Mouse (Mus musculus): Measurements from ENCODE around the gene Emx2.

Gene Emx2

DNA sequence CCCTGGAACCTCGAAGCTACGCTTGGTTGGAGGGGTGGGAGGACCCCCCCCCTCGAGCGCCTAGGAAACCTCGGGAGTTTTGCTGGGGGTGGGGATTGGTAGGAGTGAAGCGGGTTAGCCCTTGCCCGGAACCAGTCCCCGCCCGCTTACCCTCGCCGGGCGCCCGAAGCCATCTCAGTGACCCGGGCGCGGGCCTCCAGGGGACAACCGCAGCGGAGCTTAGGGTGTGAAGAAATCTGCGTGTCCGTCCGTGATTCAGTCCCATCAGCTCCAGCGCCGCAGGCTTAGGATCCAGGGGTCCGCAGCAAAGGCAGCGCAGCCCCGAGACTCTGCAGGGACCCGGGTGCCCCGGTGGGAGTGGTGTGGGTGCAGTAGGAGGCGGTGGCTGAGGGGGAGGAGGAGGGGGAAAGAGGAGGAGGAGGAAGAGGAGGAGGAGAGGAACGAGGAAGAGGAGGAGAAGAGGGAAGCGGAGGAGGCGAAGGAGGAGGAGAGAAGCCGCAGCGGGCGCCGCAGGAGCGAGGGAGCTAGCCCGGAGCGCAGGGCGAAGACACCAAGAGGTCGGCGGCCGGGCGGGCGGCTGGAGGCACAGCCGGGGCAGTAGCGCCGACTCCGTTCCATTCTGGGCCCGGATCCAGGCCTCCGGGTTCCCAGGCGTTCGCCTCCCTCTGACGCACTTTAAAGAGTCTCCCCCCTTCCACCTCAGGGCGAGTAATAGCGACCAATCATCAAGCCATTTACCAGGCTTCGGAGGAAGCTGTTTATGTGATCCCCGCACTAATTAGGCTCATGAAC is at the start of gene Emx2:
Gene Emx2 (plus strand): TSS at position 422 of the 792 bp plus-strand sequence.
- DNase-seq: no peak

DNA sequence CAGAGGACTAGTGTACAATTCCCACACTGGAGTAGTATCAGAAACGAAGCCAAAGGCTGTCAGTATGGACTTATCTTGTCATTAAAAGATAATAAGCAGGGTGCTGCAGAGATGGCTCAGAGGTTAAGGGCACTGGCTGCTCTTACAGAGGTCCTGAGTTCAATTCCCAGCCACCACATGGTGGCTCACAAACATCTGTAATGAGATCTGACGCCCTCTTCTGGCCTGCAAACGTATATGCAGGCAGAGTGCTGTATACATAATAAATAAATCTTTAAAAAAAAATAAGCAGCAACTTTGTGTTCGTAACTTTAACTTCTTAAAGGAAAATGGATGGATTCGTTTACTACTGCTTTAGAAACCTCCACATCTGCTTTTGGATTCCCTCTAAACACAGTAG is 44.0 kb upstream of the Emx2 start:
- DNase-seq: no peak

DNA sequence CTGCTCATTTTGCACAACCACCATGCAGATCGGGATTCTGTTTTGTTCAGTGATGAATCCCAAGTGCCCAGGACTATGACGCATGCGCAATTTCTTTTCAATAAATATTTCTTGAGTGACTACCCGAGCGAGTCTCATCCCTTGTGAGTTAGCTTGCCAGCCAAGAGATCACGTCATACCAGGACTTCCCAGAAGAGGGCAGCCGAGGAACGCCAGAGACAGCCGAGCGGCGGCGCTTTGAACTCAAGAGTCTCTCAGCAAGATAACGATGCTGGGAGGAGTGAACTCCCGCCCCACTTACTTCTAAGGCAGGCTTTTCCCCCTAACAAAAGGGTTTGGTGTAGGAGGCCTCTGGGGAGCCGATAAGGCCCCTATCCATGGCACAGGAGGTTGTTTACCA is 40.1 kb upstream of the Emx2 start:
- DNase-seq: peak; percentile 80 to 81

DNA sequence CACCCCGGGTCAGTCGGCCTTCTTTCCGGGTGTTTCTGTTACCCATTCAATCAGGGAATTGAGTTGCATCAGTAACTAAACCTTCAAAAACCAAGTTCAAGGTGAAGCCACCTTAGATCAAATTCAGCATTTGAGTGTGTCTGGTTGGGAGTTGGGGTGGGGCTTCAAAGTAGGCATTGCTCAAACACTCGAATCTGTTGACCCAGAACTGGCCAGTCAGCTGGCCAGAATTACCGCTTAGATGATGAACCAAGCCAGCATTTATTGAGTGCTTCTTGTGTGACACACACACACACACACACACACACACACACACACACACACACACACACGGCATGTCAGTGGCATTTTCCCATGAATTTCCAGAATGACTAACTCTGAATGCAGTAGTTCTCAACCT is 39.5 kb upstream of the Emx2 start:
- DNase-seq: peak; percentile 5 to 29

DNA sequence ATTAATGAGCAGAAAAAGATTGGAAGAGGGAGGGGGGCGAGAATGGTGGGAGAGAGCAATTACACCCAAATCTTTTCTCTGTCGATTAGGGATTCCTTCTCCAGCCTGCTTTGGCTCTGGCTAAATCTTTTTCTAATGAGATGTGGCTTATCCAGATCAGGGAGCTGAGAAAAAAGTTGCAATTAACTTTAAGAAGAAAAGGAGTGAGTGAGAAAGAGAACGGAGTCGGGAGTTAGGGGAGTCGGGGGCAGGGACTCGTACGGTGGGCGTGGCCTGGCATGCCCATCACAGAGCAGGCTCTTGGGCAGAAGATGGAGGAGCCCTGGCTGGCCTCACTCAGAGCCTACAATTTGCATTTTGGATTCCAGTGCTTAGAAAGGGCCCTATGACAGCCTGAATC is 35.8 kb upstream of the Emx2 start:
- no peak for DNase-seq

DNA sequence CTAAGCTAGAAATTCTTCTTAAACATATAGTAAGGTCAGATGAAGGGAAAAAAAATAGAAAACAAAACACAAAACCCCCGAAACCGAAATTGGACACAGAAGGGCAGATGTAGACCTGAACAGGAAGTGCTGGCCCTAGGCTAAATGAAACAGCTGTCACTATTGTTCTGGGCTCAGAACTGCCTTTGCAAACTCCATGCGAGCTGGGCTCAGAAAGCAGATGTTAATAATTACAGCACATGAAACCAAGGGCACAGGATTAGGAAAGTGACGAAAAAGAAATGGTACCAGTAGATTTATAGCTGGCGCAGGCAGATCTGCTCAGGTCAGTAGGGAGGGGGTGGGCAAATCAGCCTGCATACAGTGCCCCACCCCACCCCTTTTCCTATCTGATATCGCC is 34.5 kb upstream of the Emx2 start:
- DNase-seq: no peak

DNA sequence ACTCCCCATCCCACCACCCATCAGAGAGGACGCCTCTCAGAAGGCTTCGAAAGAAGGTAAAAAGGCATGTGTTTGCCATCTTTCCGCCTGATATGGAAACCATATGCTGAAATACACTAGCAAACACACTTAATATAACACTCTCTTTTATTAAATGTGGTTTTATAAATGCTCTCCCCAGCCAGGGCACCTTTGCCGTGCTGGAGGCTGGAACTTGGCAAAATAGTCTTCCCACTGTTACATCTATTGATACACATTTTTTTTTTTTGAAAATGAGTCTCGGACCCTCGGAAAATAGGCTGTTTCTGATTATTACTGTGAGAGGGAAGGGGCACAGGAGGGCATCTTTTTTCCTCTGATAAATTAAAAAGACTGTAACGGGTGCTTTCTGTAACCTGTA is 33.2 kb upstream of the Emx2 start:
- no peak for DNase-seq

DNA sequence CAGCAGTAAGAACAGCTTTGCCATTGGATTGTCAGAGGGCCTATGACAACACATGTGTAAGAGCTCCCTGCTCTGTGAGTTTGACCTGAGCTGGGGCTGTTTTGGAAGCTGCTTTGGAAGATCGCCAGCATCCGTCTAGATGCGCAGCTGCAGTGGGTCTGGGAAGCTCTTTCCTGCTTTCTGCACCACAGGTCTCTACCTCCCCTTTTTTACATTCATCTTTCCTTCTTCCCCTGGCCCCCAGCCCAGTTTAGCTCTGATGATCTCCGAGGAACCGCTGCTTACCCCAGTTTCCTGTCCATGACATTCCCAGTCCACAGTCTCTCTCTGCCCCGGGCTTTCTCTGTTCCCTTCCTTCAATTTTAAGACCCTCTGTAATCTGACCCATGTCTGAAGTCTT is 25.9 kb upstream of the Emx2 start:
- DNase-seq: no peak

DNA sequence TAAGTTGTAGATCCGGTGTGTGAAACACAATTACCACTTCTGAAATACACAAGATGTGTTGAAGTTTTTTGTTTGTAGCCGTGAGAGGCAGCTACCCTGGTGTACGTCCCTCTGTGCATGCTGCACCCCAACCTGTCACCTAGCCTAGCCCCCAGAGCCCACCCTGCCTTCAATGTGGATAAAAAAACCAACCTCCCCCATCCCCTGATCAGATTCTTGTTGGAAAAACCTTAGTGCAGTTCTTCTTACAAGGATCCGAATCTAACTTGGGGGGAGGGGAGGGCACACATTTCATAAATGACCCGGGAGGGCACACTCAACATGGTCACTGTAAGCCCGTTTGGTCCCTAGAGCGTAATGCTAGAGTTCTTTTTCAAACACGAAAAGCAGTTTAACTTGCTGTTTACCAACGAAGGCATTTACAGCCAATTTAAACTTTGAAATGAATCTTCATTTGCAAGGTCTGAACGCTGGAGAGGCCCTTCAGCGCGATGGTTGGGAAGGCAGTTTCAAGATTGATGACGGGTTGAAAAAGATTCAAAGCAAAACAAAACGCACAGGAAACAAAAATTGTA is 7.5 kb upstream of the Emx2 start:
- DNase-seq: no peak

DNA sequence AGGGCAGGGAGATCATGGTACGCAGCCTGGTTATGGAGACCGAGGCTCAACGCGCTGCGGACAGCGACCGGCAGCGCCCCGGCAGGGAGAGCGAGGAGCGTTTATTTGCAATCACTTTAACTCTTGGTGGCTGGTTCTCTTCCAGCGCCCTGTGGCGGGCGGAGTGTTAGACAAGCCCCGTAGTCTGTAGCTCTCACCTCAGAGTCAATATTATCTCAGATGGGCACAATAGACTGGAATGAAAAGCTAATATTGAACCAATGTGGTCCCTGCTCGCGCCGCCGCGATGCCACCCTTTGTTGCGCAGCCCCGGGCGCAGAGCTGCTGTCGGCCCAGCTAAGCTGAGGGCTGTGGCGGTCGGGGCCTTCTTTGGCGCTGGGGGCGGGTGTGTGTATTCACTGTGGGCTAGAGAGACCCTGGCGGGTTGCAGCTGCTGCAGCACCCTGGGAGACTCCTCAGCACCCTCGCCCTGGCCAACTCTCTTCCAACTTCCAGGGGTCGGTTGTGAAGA is 6.7 kb upstream of the Emx2 start:
- DNase-seq: no peak

DNA sequence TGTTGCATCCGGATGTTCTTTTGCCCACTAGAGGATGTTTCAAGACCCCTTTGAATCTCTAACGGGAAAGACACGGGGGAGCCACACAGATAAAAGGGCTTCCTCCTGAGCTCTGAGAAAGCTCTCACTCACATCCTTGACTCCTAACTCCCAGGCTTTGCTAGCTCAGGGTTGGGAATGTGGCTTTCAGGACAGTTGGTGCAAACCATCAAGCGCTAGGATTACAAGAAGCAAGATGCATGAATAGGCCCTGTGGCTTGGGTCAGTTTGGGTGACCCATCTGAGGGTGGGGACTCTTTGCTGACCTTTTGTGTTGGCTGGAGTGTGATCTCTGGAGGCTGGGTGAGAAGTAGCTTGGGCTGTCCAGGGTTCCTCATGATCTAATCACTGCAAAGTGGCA is 5.9 kb upstream of the Emx2 start:
- no peak for DNase-seq

DNA sequence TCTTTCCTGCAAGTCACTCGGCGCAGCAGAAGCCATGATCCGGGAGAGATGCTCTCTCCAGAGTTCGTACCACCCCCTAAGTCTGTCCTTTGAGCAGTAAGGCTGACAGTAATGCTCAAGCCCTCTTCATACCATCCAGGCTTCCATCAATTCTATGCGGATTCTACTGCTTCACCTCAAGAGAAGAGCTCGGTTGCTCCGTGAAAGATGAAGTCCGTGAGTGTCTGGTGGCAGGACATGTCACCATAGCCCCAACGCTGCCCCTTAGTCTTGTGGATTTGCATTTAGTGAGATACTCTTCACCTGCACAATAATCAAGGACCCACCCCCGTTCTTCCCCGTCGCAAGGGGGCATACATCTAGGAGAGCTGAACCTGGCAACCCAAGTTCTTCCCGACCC is 4.6 kb upstream of the Emx2 start:
- no peak for DNase-seq

DNA sequence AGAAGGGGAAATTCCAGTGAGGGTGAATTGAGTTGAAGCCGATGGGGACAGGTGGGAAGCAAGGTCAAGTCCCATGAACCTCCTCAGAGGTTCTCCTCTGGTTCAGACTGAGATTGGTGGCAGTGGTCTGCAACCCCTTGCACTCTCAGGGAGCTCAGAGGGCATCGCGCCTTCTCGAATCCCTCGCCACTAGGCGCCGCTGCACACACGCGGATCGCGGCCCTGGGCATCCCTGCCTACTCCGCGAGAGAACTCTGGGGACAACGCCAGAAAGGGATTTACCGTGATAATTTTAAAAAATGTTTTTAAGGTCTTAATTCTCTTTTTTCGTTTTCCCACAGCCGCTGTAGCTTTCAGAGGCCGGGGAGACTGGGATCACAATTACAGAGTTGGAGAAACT is 4.0 kb upstream of the Emx2 start:
- DNase-seq: peak; percentile 38 to 58

DNA sequence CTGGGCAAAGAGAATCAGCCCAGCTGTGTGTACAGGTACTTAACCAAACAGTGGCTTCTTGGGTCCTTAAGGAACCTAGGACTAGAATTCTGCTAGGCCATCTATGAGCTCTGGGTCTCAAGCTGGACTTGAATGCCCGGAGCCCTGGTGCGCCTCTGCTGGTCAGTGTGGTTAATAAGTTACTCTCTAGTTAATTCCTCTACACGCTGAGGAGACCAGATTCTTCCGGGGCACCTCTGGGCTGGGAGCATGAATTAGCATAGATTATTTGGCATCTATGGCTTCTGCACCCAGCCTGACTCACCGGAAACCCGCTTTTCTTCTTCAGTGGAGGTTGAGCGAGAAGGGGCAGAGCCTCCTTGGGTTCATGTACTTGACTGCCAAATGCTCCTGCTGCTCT is 2.5 kb upstream of the Emx2 start:
- no peak for DNase-seq

DNA sequence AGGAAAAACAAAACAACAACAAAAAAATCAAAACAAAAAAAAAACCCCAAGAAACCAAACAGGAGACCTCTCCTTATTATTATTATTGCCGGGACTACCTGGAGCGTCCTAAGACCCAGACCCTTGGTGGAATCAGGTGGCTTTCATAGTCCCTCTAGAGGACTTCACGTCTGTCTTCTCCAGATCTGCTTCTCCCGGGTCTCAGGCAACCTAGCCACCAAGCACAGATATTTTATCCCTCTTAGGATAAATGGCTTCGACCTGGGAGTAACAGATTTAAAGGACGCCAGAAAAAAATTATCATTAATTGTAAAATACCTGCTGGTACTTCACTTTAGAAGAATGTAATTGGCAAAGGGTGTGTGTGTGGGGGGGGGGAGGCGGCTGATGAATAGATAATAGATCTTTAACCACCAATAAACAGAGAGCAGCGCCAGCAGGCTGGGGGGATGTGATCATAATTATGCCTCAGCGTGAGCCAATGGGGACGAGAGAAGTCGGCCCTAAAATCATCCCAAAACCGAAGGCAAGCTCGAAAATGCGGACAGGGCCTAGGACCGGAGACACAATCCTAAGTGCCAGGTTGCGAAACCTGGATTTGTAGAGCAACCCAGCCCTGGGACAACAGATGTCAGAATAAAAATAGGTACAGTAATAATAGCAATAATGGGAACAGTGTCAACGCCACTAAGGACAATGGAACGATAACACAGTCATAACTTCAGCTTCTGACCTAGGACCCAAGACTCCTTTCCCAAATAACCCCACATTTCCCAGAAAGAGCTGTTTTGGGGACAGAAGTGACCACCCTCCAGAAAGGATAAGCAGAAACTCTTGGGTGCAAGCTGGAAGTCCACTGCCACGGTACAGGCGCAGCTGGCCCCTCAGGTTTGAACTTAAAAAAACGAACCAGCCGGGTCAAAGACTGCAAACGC is 894 bp upstream of the Emx2 start:
- no peak for DNase-seq

DNA sequence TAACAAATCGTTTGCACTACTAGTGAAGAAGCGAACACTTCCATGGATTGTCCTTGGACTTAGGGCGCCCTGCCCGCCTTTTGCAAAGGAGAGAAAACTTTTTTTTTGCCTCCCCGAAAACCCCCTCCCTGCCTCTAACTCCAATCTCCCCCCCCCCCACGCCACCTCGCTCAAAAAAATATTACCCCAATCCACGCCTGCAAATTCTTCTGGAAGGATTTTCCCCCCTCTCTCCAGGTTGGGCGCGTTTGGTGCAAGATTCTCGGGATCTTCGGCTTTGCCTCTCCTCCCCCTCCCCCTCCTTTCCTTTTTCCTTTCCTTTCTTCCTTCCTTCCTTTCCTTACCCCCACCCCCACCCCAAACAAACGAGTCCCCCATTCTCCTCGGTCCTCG is 567 bp downstream of the Emx2 start:
- DNase-seq: no peak

DNA sequence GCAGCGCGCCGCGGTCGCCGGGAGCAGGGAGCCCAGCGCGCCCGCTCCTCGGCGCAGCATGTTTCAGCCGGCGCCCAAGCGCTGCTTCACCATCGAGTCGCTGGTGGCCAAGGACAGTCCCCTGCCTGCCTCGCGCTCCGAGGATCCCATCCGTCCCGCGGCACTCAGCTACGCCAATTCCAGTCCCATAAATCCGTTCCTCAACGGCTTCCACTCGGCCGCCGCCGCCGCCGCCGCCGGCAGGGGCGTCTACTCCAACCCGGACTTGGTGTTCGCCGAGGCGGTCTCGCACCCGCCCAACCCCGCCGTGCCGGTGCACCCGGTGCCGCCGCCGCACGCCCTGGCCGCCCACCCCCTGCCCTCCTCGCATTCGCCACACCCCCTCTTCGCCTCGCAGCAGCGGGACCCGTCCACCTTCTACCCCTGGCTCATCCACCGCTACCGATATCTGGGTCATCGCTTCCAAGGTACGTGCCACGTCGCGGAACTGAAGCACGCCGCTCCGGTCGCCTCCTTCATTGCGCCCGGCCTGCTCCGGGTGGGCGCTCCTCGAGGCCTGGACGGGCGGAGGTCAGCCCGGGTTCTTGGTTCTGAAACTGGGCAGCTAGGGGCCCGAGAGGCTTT is 1.1 kb downstream of the Emx2 start:
- DNase-seq: no peak

DNA sequence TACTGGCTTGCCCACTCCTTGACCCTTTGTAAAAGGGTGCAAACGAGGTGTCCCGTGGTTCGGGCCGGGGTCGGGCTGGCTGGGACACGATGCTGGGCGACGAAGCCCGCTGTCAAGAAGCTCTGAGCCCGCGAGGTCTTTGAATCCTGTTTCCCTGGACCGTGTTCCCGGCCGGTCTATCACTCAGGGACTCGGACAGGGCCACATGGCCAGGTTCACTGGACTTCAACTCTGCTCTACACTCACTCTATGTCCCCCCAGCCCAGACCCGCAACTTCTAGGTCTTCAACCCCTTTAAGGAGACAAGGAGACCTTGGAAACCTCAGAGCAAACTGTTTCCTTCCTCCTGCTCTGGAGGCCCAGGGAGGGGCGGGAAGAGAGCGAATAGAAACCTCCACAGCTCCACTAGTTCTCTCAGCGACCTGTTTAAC is 1.7 kb downstream of the Emx2 start:
- no peak for DNase-seq

DNA sequence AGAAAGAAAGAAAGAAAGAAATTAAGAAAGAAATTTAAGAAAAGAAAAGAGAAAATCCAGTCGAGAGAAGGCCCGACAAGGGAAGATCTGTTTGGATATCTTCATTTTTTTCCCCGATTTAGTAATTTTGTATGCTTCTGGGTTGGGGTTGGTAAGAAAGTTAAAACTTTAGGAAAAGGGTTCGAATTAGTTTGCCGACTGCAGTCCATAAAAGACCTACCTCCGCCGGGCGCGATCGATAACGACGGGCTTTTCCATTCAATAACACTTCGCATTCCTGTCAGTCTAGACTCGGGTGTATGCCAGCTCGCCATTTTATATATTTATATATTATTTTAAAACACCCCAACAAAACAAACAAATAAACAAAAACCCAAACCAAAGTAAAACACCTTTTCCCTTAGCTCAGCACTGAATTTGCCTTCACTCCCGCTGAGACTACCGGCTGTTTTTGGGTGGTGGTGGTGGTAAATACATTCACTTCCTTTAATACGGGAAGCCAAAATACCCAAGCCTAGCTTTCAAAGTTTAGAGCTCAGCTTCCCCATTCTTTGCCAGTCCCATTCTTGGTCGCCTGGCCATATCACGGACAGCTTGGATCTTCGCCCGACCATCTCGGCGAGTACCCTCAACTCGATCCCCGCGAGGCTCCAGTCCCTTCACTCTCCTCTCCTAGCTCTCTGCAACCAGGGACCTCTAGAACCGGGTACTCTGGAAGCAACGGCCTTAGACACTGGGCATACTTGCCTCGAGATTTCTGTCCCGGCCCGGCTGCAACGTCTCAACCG is 2.4 kb downstream of the Emx2 start:
- DNase-seq: no peak

DNA sequence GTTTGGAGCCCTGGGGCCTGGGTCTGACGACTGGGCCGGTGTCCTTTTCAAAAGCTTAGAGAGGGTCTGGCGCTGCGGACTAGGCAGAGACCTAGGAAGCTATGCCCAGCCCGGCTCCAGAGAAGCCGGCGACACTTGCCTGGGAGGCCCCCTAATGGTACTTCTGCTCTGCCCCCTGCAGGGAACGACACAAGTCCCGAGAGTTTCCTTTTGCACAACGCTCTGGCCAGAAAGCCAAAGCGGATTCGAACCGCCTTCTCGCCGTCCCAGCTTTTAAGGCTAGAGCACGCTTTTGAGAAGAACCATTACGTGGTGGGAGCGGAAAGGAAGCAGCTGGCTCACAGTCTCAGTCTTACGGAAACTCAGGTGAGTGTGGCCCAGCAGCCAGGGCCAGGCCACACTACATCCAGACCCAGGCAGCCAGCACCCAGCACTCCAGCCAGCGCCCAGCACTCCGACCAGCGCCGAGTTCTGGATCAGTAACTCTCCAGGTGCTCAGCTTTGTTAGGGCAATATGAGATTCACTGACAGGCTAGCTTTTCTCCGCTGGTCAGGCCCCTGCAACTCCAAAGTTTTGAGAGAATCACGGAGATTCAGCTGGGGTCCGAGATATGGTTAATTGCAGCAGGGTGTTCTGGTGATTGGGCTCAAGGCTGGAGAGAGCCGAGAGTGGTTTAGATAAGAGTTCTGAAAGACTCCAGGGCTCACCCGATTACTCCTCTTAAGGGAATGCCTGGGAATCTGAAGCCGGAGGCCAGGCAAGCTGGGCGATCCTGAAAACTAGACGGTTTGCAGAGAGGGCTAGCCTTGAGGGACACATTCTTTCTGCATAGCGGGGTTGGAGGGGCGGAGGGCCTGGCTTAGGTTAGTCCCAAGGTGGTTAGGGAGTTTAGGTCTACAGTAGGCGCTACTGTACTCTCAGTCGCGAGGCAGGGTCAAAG is 3.6 kb downstream of the Emx2 start:
- DNase-seq: no peak
